Mouse (Mus musculus): Measurements from ENCODE around the gene Gm20532. TPM values are rescaled to one million over a fixed set of nuclear protein-coding genes. Genes with fewer than 3 reads are reported as not detected.

Gene Gm20532
- polyA plus RNA-seq, 1 experiment, result not detected

DNA sequence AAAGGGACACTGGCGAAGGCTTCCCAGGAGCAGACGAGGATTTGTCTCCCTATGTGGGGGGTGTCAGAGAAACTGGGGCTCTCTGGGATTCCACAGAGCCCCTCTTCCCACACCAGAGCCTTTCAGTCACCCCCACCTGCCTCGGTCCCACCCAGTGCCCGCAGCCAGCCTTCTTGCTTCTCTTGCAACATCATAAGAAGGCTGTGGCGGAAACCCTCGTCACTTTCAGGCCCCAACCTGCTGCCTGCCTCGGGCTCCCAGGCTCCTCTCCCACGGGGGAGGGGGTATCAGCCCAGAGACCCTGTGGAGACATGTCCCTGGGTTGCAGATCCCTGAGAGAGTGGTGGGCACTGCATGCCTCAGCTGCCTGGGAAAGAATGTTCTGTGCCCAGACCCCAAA is 35.0 kb upstream of the Gm20532 start:
- TF ChIP-seq CTCF (IDR thresholded peaks at IDR 0.05; ENCODE audit: borderline replicate concordance, extremely low read depth, insufficient read depth, insufficient read length) (no peak), POLR2A (IDR thresholded peaks at IDR 0.05; ENCODE audit: borderline replicate concordance, extremely low read depth, insufficient read depth, insufficient read length, poor library complexity, severe bottlenecking) (no peak)
- DNase-seq (ENCODE audit: low read depth), result no peak

DNA sequence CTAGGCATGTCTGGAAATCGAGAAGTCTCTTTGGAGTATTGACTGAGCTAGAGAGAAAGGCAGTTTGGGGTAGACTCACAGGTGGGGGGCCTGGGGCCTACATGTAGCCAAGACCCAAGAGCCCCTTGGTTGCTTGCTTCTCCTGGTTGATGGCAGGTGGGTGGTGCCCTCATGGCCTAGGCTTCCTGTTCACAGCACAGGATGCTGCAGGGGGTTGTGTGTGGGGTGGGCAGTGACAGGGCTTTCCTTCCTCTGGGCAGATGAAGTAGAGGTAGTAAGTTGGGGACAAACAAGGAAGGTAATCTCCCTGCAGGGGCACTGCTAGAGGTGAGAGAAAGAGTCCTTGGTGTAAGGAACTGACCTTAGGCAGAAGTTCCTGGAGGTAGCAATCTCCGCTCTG is 34.4 kb upstream of the Gm20532 start:
- DNase-seq (ENCODE audit: low read depth), result no peak
- TF ChIP-seq POLR2A (IDR thresholded peaks at IDR 0.05; ENCODE audit: borderline replicate concordance, extremely low read depth, insufficient read depth, insufficient read length, poor library complexity, severe bottlenecking) (no peak), CTCF (IDR thresholded peaks at IDR 0.05; ENCODE audit: borderline replicate concordance, extremely low read depth, insufficient read depth, insufficient read length) (no peak)

DNA sequence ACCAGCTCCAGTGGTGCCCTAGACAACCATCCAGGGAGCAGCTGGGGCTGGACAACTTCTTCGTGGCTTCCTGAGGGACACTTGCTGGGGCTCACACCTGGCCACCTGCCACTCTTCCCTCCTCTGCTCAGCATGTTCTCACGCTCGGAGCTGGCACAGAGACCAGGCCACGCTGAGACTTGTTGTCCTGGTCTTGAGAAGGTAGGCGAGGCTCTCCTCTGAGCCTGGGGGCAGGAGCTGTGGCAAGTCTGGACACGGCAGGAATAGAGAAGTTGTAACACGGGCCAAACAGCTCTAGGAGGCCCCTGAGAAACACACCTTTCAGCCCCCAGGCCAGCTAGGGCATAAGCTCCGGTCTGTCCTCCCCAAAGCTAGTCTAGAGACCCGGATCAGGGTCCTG is 32.5 kb upstream of the Gm20532 start:
- no peak for DNase-seq (ENCODE audit: low read depth)
- TF ChIP-seq POLR2A (IDR thresholded peaks at IDR 0.05; ENCODE audit: borderline replicate concordance, extremely low read depth, insufficient read depth, insufficient read length, poor library complexity, severe bottlenecking), result no peak
- TF ChIP-seq CTCF (IDR thresholded peaks at IDR 0.05; ENCODE audit: borderline replicate concordance, extremely low read depth, insufficient read depth, insufficient read length), result no peak

DNA sequence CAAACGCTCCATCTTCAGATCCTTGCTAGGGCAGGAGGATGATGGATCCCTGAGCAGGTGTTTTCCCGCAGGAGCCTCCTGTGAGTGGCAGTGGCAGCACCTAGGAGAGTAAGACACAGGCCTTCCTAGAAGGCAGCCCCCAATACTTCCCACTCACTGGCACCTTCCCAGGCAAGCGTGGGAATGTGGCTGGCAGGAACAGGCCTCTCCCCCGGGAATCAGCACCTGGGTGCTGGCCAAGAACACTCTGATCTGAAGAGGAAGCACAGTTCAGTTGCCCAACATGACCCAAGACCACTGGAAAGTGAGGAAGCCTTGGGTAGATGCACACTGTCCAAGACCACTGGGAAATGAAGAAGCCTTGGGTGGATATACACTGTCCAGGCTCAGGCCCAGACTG is 31.4 kb upstream of the Gm20532 start:
- DNase-seq (ENCODE audit: low read depth), result no peak

DNA sequence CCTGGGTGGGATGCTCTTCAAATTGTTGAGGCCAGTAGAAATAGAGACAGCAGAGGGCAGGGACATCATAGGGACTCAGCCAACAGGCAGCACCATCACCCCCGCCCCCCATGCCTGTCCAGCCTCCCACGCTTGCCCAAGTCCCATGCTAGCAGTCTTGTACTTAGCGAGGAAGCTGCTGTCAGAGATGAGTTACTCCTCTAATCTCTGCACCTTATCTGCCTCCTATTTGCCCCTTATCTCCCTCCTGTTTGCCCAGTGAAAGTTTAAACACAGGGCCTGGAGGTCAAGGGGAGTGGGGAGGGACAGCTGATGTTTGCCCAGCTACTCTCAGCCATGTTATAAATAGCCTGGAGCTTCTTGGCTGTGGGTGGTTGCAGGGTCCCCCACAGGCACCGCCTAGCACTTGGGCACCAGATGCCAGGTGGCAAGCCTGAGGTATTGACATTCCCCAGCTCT is 29.9 kb upstream of the Gm20532 start:
- DNase-seq (ENCODE audit: low read depth), result no peak
- TF ChIP-seq CTCF (IDR thresholded peaks at IDR 0.05; ENCODE audit: borderline replicate concordance, extremely low read depth, insufficient read depth, insufficient read length) (no peak), POLR2A (IDR thresholded peaks at IDR 0.05; ENCODE audit: borderline replicate concordance, extremely low read depth, insufficient read depth, insufficient read length, poor library complexity, severe bottlenecking) (no peak)

More for the DNA sequence above, 31.4 kb upstream of the Gm20532 start:
- no peak for TF ChIP-seq CTCF (IDR thresholded peaks at IDR 0.05; ENCODE audit: borderline replicate concordance, extremely low read depth, insufficient read depth, insufficient read length)
- no peak for TF ChIP-seq POLR2A (IDR thresholded peaks at IDR 0.05; ENCODE audit: borderline replicate concordance, extremely low read depth, insufficient read depth, insufficient read length, poor library complexity, severe bottlenecking)

DNA sequence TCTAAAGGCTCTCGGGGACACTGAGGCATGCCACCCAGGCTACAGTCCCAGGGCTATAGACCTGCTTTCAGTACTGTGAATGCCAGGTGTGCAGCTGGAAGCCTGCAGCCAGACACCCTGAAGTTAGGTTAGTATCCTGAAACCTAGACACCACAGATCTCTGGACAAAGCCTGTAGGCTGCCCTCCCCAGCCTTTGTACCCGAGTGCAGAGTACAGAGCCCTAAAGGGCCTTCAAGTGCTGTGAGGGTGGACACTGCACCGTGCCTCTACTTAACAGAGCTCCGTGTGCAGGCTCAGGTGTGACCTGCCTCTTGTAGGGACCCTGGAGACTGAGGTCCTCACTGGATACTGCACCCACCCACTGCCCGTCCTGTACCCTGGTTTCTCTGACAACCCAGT is 25.9 kb upstream of the Gm20532 start:
- no peak for TF ChIP-seq POLR2A (IDR thresholded peaks at IDR 0.05; ENCODE audit: borderline replicate concordance, extremely low read depth, insufficient read depth, insufficient read length, poor library complexity, severe bottlenecking)
- TF ChIP-seq CTCF (IDR thresholded peaks at IDR 0.05; ENCODE audit: borderline replicate concordance, extremely low read depth, insufficient read depth, insufficient read length), result no peak
- DNase-seq (ENCODE audit: low read depth), result no peak

DNA sequence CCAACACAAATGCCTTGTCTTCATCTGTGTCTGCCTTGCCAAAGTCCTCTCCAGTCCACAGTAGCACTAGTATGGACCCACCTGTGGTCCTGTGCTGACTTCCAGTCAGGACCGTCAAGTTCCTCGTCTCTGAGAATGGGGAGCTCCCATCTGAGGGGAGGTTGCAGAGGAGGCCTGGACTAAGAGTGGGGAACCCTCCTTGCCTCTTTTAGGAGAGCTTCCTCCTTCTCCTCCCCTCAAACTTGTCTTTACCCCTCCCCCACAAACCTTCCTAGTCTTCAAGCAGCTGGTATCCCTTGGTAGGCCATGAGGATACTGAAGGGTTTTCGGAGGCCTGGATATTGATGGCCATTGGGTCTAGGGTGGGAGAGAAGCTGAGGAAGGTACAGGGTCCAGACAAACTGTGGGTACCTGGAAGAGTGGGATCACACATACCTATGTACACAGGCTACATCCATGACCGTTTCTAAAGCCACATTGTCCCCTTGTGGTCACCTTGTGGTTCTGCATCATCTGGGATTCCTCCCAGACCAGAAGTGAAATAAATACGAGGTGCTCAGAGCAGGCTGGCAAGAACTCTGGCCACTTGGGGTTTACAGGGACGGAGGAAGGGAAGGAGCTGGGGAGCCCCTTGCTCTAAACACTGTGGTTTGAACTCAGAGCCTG is 25.0 kb upstream of the Gm20532 start:
- peak; percentile 83 for DNase-seq (ENCODE audit: low read depth)

DNA sequence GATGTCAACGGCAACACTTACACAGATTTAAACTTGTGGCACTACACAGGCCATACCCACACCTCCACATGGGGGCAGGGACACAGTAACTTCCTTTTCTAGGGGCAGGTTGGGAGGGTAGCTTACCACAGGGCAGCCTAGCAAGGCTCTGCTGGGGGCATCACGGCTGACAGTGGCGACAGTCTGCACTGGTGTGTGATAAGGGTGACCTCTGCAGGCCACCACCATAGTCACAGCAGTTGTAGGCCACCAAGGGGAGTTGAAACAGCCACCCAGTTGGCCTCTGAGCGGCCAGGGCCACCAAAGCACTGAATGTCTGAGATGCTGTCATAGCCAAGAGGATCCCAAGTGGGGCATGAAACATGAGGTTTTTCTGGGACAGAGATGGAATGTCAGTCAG is 20.2 kb upstream of the Gm20532 start:
- no peak for TF ChIP-seq POLR2A (IDR thresholded peaks at IDR 0.05; ENCODE audit: borderline replicate concordance, extremely low read depth, insufficient read depth, insufficient read length, poor library complexity, severe bottlenecking)
- TF ChIP-seq CTCF (IDR thresholded peaks at IDR 0.05; ENCODE audit: borderline replicate concordance, extremely low read depth, insufficient read depth, insufficient read length), result peak; percentile 64
- peak; percentile 60 for DNase-seq (ENCODE audit: low read depth)

More for the DNA sequence above, 25.0 kb upstream of the Gm20532 start:
- peak; percentile 83; the same call in 1 of the 2 replicates for TF ChIP-seq CTCF (IDR thresholded peaks at IDR 0.05; ENCODE audit: borderline replicate concordance, extremely low read depth, insufficient read depth, insufficient read length)
- TF ChIP-seq POLR2A (IDR thresholded peaks at IDR 0.05; ENCODE audit: borderline replicate concordance, extremely low read depth, insufficient read depth, insufficient read length, poor library complexity, severe bottlenecking), result no peak

DNA sequence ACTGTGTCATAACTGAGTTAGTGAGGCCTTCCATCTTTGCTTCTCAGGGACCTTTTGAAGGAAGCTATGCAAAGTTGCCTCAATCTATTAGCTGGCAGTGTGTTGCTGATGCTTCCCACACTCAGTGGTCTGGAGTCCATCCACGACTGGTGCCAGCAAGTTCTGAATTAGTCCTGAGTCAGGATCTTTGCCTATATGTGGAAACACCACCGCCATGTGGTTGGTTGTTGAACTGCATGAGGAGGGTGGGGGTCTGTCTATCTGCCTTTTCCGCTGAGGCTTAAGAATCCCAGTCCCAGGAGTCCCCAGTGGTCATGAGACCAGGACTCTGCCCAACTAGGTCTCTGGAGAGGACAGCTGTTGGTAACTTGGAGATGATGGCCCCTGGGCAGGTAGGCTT is 16.4 kb upstream of the Gm20532 start:
- no peak for TF ChIP-seq POLR2A (IDR thresholded peaks at IDR 0.05; ENCODE audit: borderline replicate concordance, extremely low read depth, insufficient read depth, insufficient read length, poor library complexity, severe bottlenecking)
- TF ChIP-seq CTCF (IDR thresholded peaks at IDR 0.05; ENCODE audit: borderline replicate concordance, extremely low read depth, insufficient read depth, insufficient read length), result peak; percentile 76; the same call in 1 of the 2 replicates
- peak; percentile 67 for DNase-seq (ENCODE audit: low read depth)

DNA sequence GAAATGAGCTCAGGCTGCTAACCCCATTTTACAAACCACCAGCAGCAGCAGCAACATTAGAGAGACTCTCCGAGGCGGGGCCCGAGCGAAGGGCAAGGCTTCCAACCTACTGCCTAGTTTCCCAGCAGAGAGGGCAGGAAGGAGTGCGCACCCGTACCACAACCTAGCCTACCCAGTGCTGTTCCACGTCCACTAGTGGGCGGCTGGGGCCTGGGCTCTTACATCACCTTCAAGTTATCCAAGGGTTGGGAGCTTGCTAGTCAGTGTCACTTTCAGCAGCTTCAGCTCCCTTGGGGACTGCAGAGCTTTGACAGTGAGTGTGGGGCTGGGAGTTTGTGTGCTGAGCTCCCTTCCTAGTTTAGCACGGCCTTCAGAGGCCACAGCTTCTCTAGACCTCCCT is 15.0 kb upstream of the Gm20532 start:
- TF ChIP-seq POLR2A (IDR thresholded peaks at IDR 0.05; ENCODE audit: borderline replicate concordance, extremely low read depth, insufficient read depth, insufficient read length, poor library complexity, severe bottlenecking) (no peak), CTCF (IDR thresholded peaks at IDR 0.05; ENCODE audit: borderline replicate concordance, extremely low read depth, insufficient read depth, insufficient read length) (no peak)
- no peak for DNase-seq (ENCODE audit: low read depth)

DNA sequence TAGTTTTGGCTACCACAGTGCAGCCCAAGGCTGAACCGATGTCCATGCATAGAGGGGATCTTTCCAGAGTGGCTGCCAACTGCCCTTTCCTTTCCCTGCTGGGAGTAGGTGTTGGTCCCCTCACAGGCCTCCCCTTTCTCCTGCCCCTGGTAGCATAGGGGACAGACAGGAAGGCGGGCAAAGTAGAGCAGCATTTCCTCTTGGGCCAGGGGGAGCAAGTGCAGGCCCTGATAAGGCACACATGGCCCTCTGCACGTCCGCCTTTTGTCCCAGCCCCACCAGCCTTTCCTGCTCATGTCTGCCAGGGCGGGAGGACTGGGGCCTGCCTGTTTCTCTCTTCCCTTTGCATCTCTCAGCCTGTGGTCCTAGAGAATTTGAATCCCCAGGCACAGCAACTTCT is 14.6 kb upstream of the Gm20532 start:
- no peak for TF ChIP-seq CTCF (IDR thresholded peaks at IDR 0.05; ENCODE audit: borderline replicate concordance, extremely low read depth, insufficient read depth, insufficient read length)
- TF ChIP-seq POLR2A (IDR thresholded peaks at IDR 0.05; ENCODE audit: borderline replicate concordance, extremely low read depth, insufficient read depth, insufficient read length, poor library complexity, severe bottlenecking), result no peak
- no peak for DNase-seq (ENCODE audit: low read depth)

DNA sequence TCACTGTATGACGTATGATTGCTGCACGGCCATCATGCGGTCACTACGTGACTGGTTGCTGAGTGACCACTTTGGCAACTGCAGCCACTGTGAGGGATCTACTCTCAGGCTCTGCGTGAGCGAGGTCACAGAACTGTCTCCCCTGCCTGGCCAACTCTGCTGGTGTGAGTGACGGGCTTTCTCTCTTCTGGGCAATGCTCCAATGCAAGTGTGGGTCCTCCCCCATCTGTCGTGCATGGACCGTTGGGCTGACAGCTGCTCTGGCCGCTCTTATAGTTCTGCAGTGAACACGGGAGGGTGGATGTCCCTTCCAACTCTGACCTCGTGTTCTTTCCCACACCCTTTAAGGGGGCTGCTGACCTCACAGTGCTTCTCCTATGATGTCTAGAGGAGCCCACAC is 13.0 kb upstream of the Gm20532 start:
- peak; percentile 82 for DNase-seq (ENCODE audit: low read depth)
- TF ChIP-seq CTCF (IDR thresholded peaks at IDR 0.05; ENCODE audit: borderline replicate concordance, extremely low read depth, insufficient read depth, insufficient read length), result no peak
- TF ChIP-seq POLR2A (IDR thresholded peaks at IDR 0.05; ENCODE audit: borderline replicate concordance, extremely low read depth, insufficient read depth, insufficient read length, poor library complexity, severe bottlenecking), result no peak

All from brain, embryonic 14.5 days (tissue).